Mouse (Mus musculus) C2C12 (cell line): ENCODE measurements around the gene Nfix.

Source experiments
- CTCF ChIP-seq: IDR thresholded peaks from one replicate; pipeline ENCODE4 v1.5.1; 2011; ENCODE audit not compliant: control insufficient read depth, insufficient read depth, insufficient read length
- FOSL1 ChIP-seq: IDR thresholded peaks from one replicate; pipeline ENCODE4 v1.8.0; 2011; ENCODE audit warnings: mild to moderate bottlenecking, low read length; ENCODE audit not compliant: poor library complexity, insufficient read depth, severe bottlenecking
- MYOD1 ChIP-seq: IDR thresholded peaks from one replicate; pipeline ENCODE4 v1.6.1; 2011; ENCODE audit warnings: low read depth; ENCODE audit not compliant: control insufficient read depth, insufficient read length
- MYOG ChIP-seq: IDR thresholded peaks from one replicate; pipeline ENCODE4 v1.6.1; 2011; ENCODE audit not compliant: control insufficient read depth, insufficient read length; ENCODE audit errors: extremely low read depth
- USF1 ChIP-seq: IDR thresholded peaks from one replicate; pipeline ENCODE4 v1.6.1; 2011; ENCODE audit warnings: low read depth, mild to moderate bottlenecking, control low read depth, moderate library complexity

GRCm38 (mm10) chr8:84771941-84772378 is 28.2 kb downstream of the Nfix start:
- TF ChIP-seq MYOD1 (no peak), CTCF (no peak), FOSL1 (no peak), MYOG (no peak), USF1 (no peak)
